Mouse (Mus musculus) forelimb bud, embryonic 11.5 days (tissue): ENCODE results near the gene Disc1.

Experiments
- DNase-seq: peaks from one replicate; pipeline ENCODE4 v3.0.0-alpha.2; 2012; ENCODE audit warnings: low read depth, low spot score

Gene Disc1

GRCm38 (mm10) chr8:125177958-125178357 is 124.0 kb downstream of the Disc1 start:
- no peak for DNase-seq

DNA sequence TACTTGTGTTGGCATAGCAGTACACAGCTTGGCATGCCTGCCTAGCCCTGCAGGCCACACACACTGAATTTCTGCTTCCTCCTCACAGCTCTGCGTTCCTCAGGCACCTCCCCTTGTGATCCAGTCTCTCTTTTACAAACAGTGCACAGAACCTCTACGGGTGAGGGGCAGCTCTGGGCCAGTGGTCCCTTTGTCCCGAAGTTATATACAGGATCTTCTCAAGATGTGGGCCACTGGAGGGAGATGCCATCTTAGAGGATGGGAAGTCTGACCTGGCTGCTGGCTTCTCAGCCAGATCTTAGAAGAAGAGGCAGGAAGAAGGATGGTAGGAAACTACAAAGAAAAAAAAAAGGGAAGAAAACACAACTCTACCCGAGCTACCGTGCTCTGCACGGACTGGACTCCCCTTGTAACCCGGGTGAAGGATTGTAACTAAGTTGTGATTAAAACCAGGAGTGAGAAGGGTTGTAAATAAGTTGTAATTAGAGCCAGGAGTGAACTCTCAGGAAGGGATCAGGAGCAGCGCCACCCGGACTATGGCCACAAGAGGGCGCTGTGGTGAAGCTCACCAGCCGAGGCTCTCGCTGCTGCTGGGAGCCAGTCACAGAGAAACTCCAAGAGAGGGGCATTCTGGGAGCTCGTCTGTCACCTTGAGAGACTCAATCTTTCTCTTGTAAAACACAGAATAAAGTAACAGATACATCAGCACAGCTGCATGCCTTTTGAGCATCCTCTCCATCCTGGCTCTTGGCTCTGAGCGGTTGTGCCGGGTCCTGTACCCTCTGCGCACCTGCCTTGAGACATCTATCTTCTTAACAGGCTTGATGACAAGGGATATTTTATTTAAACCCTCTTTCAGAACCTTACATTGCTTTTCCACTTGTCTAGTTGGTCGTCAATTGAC is 129.8 kb downstream of the Disc1 start:
- DNase-seq: peak; percentile 91

DNA sequence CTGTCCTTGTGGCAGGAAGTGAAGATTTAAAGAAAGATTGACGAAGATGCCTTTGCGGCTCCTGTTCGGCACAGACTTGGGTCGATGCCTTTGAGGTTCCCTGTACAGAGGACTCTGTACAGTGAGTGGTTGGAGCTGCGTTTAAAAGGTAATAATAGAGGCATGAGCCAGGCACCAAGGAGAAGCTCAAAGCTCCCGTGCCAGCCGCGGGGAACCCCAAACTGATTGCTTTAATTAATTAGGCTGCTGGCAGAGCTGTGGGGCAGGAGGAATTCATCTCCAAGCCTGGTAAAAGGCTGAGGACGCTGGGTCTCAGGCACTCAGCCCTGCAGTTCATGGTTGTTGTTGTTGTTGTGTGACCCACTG is 130.4 kb downstream of the Disc1 start:
- DNase-seq: no peak

DNA sequence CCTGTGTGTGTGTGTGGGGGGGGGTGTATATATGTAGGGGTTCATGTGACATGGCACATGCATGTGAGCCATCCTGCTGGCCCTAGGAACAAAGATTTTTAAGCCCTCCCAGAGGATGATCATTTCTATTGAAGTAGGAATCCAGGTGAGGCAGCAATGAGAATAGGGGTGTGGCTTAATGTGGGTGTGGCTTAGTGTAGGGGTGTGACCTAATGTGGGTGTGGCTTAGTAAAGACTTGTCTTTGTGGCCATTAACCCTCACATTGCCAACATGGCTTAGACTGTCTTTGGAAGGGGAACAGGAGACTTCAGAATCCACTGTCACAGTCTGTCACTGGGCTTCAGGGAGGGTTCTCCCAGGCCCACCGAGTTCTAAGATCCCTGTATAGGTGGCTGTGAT is 130.9 kb downstream of the Disc1 start:
- no peak for DNase-seq

- no peak for DNase-seq
Measured at GRCm38 (mm10) chr8:125187044-125187443, 133.0 kb downstream of the Disc1 start.

DNA sequence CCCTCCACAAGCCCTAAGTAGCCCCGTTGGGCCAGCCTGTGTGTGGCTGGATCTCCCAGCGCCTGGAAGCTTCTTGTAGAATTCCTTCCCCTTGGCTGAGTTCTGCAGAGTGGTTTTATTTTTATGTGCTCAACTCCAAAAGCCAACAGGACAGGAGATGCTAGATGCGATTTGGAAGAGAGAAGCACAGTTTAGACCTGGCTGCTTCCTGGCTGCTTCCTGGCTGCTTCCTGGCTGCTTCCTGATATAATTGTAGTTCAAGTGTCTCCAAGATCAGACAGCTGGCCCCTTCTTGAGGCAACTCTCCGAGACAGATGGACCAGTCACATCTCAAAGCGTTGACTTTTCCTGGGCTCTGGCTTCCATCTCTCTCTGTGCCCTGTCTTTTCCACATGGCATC is 139.7 kb downstream of the Disc1 start:
- DNase-seq: no peak

- DNase-seq: no peak
Measured at GRCm38 (mm10) chr8:125195121-125195520, 141.1 kb downstream of the Disc1 start.

GRCm38 (mm10) chr8:125196573-125197094 is 142.6 kb downstream of the Disc1 start:
- no peak for DNase-seq

GRCm38 (mm10) chr8:125197341-125198002 is 143.5 kb downstream of the Disc1 start:
- DNase-seq: no peak

DNA sequence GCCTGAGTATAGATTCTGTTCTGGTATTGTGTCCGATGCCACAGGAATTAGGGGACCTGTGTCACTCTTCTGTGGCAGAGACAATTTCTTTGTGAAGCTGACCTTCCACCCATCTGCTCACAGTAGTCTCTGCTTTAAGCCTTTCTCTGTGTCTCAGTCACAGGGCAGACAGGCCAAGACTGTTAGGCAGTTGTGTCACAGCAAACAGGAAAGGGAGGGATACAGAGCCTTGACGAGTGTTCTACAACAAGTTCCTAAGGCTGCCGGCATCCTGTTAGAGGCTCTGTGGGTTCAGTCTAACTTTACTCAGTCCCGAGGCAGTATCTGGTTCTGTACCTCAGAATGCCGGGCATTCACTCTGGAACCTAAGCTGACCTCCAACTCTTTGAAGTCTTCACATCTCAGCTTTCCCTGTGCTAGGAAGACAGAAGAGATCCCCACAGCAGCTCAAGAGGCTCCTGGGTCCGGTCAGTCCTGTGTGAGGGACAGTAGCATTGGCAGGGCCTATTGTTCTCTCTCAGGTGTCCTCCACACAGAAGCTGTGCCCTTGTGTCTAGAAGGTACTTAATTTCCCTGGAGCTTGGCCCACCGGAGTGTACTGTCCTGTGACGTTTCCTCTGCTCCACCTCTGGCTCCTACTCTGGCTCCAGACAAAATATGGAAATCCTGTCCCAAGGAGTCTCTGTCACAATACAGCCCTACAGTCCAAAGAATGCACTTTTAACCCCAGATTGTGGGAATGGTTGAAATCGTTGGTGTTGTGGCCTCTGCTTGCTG is 144.6 kb downstream of the Disc1 start:
- DNase-seq: no peak

- DNase-seq: no peak
Measured at GRCm38 (mm10) chr8:125199197-125199939, 145.4 kb downstream of the Disc1 start.

DNA sequence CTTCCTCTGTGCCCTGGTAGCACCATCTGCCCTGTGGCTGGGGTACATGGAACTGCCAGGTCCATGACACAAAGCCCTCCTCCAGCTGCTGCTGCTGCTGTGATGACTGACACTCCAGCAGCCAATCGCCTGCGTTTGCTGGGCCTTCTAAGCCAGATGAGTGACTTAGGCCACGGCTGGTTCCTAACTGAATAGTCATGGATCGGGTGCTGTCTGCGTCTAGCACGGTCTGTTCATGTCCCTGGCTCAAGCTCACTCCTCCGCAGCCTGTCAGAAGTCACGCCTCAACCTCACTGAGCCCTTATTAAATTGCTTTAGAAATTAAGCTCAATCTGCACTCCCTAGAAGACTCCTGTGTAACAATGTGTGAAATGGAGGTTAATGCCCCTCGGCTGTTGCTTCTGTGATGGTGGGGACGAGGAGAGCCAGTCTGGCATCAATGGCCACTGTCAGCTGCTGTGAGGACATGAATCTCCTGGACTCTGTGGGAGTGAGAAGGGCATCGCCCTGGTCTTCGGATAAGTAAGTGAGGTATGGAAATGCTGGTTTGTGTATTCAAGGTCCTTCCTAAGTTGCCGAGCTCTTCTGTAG is 146.4 kb downstream of the Disc1 start:
- no peak for DNase-seq

DNA sequence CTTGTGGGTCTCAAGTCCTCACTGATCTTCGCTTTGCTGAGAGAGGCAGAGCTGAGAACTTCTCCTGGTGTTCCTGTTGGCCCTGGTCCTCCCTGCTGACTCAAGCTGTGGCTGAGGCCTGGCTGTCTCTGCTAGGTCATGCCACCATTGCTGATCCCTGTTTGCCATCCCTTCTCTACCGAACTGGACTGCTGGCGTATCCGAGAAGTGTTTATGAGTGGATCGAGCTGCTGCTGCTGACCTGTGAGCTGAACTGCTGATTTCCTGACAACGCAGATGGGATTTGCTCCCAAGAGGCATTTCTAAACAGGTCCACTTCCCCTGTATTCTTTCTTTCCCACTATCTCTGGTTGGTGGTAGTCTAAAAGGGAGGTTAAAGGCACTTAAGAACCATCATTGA is 147.7 kb downstream of the Disc1 start:
- DNase-seq: no peak

- DNase-seq: no peak
Measured at GRCm38 (mm10) chr8:125203016-125203415, 149.0 kb downstream of the Disc1 start.

DNA sequence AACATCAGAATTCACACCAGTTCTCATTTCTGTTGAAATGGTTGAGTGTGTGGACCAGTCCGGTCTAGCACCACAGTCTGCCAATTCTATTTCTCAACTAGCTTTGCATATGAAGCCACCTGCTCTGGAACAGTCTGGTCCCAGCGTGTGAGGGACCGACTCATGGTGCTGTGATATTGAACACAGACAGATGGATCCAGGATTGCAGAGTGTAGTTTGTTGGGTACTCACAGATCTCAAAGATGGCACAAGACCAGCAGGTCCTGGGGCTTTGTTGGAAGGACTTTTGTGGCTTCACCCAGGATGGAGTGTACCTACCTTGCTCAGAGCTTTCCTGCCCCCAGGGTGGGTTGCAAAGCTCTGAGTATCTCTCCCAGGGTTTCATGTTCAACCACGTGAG is 151.6 kb downstream of the Disc1 start:
- DNase-seq: no peak

DNA sequence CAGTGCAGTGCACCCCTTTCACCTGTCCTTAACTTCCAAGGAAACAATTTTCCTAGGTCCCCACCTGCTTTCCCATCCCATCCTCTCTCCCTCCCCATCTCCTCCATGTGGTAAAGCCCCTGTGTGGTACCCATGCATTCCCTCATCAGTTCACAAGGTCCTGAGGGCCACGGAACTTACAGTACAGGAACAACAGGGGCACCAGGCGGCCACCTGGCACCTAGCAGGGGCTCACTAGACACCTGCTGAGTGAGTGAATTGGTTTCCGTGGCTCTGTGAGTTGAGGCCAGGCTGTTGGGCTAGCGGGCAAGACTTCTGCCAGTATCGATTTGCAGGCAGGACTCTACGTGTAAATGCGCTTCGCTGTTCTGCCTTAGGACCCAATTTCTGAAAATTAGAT is 152.4 kb downstream of the Disc1 start:
- DNase-seq: no peak

DNA sequence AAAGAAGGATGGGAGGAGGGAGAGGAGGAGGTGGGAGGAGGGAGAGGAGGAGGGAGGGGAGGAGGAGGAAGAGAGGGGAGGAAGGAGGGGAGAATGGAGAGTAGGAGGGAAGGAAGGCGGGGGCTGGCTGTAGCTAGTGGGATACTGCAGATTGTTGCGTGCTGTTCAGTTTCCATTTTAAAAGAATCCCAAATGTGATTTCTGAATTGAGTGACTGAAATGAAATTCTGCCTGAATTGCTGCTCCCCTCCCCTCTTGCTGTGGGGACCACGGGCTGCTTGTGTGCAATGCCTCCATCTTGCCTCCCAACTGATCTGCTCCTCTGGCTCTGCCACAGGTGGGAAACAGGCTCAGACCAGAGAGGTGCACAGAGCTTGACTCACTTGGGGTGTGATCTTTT is 153.0 kb downstream of the Disc1 start:
- DNase-seq: no peak

DNA sequence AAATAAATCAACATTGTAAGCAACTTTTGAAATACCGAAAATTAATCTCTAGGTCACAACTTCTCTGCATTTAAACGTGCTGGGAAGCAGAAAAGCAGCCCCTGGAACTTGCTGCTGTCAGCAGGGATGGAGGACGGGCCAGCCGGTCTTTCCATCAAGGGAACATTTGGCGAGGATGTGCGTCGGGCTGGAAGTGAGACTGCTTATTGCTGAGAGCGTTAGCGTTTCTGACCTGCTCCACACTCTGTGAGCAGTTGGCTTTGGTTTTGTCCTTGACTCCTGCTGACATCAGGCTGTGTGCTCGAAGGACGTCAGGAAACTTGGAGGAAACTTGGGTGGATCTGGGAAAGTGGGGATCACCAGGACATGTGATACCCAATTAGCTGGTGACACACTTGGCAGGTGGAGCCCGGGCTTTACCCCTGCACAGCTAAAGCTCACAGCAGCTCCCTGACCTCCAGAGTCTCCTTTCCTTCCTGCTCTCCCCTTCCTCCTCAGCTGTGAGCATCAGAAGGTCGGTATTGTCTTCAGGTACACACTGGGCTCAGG is 158.7 kb downstream of the Disc1 start:
- no peak for DNase-seq

DNA sequence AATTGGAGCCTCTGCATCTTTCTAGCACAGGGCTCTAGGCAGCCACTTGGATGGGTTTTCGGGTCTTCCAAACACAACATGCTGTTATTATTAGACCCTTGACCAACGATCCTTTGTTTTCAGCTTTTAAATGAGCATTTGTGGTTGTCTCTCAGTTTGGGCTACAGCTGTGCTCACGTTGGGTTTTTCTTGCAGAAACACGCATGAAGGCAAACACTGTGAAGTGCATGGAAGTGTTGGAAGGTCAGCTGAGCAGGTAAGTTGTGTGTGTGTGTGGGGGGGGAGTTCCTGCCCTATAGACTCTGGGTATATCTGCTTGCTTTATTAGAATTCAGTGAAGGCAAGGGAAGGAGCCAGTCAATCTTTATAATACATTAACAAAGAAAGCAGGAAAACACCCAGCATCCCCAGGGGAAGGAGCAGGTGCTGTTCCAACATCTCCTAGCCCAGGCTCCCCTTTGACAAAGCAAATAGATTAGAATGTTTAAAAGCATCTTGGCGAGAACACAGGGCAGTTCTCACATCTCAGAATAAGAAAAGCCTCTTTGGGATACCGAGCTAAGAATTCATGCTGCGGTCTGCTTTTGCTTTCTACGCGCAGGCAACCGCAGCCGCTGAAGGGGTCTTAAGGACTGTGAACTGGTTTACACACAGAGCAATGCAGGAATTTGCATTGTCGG is 164.0 kb downstream of the Disc1 start:
- no peak for DNase-seq

GRCm38 (mm10) chr8:125218669-125219068 is 164.7 kb downstream of the Disc1 start:
- peak; percentile 90 for DNase-seq
